Mouse (Mus musculus) myocyte (in vitro differentiated cells): ENCODE data around the gene Tfe3. TPM values are rescaled to one million over a fixed set of nuclear protein-coding genes. Genes with fewer than 3 reads are reported as not detected.

Experiments used
- H3K27me3 ChIP-seq: one replicate; pipeline ENCODE4 v1.6.1; 2011; ENCODE audit not compliant: control insufficient read depth, insufficient read depth, insufficient read length
- H3K36me3 ChIP-seq: one replicate; pipeline ENCODE4 v1.6.1; 2011; ENCODE audit not compliant: control insufficient read depth, insufficient read depth
- H3K4me2 ChIP-seq: one replicate; pipeline ENCODE4 v1.6.1; 2011; ENCODE audit warnings: low read depth, control low read depth
- H3K4me3 ChIP-seq: one replicate; pipeline ENCODE4 v1.5.1; 2011; ENCODE audit warnings: mild to moderate bottlenecking, control low read depth, moderate library complexity
- H3K79me2 ChIP-seq: one replicate; pipeline ENCODE4 v1.6.1; 2011; ENCODE audit not compliant: control insufficient read depth, insufficient read depth
- H3ac ChIP-seq: one replicate; pipeline ENCODE4 v1.6.1; 2011; ENCODE audit not compliant: control insufficient read depth, insufficient read length
- CEBPB ChIP-seq: IDR thresholded peaks from 2 replicates; pipeline ENCODE4 v1.6.1; 2011; ENCODE audit warnings: mild to moderate bottlenecking, moderate library complexity; ENCODE audit not compliant: poor library complexity, insufficient read depth, severe bottlenecking
- E2F4 ChIP-seq: IDR thresholded peaks from one replicate; pipeline ENCODE4 v1.6.1; 2011; ENCODE audit warnings: mild to moderate bottlenecking, control low read depth, moderate library complexity; ENCODE audit not compliant: insufficient read depth
- MAX ChIP-seq: IDR thresholded peaks from one replicate; pipeline ENCODE4 v1.6.1; 2011; ENCODE audit warnings: low read depth, mild to moderate bottlenecking, control low read depth
- MYOD1 ChIP-seq, 3 experiments: IDR thresholded peaks; one replicate each; pipeline ENCODE4 v1.6.1; 2011; ENCODE audit warnings: control low read depth in 2 of 3, low read depth in 2 of 3, mild to moderate bottlenecking in 2 of 3, moderate library complexity in 1 of 3; ENCODE audit not compliant: insufficient read length in 2 of 3, control insufficient read depth in 1 of 3
- MYOG ChIP-seq, 3 experiments: IDR thresholded peaks; one replicate each; pipeline ENCODE4 v1.6.1; 2011; ENCODE audit warnings: control low read depth in 2 of 3, low read depth in 2 of 3, mild to moderate bottlenecking in 2 of 3; ENCODE audit not compliant: insufficient read length in 2 of 3, control insufficient read depth in 1 of 3, insufficient read depth in 1 of 3
- POLR2A ChIP-seq: IDR thresholded peaks from one replicate; pipeline ENCODE4 v1.6.1; 2011; ENCODE audit warnings: low read depth, mild to moderate bottlenecking, control low read depth, moderate library complexity; ENCODE audit not compliant: insufficient read length
- POLR2AphosphoS2 ChIP-seq: IDR thresholded peaks from one replicate; pipeline ENCODE4 v1.6.1; 2011; ENCODE audit warnings: low read depth, control low read depth; ENCODE audit not compliant: insufficient read length
- REST ChIP-seq: IDR thresholded peaks from one replicate; pipeline ENCODE4 v1.6.1; 2011; ENCODE audit warnings: mild to moderate bottlenecking, control low read depth, moderate library complexity; ENCODE audit not compliant: insufficient read depth, insufficient read length
- SRF ChIP-seq: IDR thresholded peaks from one replicate; pipeline ENCODE4 v1.6.1; 2011; ENCODE audit warnings: low read depth; ENCODE audit not compliant: control insufficient read depth, insufficient read length
- TCF12 ChIP-seq: IDR thresholded peaks from one replicate; pipeline ENCODE4 v1.6.1; 2011; ENCODE audit warnings: mild to moderate bottlenecking, control low read depth; ENCODE audit not compliant: poor library complexity, insufficient read depth, severe bottlenecking
- TCF3 ChIP-seq: IDR thresholded peaks from one replicate; pipeline ENCODE4 v1.6.1; 2011; ENCODE audit warnings: low read depth, control low read depth; ENCODE audit not compliant: insufficient read length
- USF1 ChIP-seq: IDR thresholded peaks from one replicate; pipeline ENCODE4 v1.6.1; 2011; ENCODE audit warnings: low read depth, mild to moderate bottlenecking, control low read depth, moderate library complexity
- polyA plus RNA-seq: library from polyadenylated mRNA; unstranded; fragments of >200 nt; fragmentation: generic; extraction: Trizol; gene quantifications from one replicate; pipeline ENCODE4 v1.2.1, GENCODE M21; 2012; ENCODE audit warnings: missing spikeins

The Tfe3 gene
- polyA plus RNA-seq, 1 experiment = 31.9 TPM

GRCm38 (mm10) chrX:7775501-7776205 lies 13.3 kb downstream of the Tfe3 start:
- TF ChIP-seq USF1 = no peak
- no peak for TF ChIP-seq TCF3
- TF ChIP-seq CEBPB = no peak
- no peak for TF ChIP-seq SRF
- no peak for TF ChIP-seq REST
- no peak for TF ChIP-seq TCF12
- no peak for TF ChIP-seq MAX
- TF ChIP-seq MYOG (IDR thresholded peaks at IDR 0.05; ENCODE audit: control insufficient read depth in 1 of 3, insufficient read depth in 1 of 3, insufficient read length in 2 of 3, low read depth in 2 of 3) = no peak
- Histone ChIP-seq H3K4me2 (no peak overlapping the region), H3K36me3 (peaks cover 6% of the 10 kb centered on the region), H3K79me2 (no peaks in the 10 kb centered on the region), H3ac (no peak overlapping the region), H3K4me3 (no peak overlapping the region), H3K27me3 (no peaks in the 10 kb centered on the region)

GRCm38 (mm10) chrX:7776329-7777082 lies 14.1 kb downstream of the Tfe3 start:
- no peak overlapping the region for H3ac ChIP-seq
- H3K4me3 ChIP-seq = no peak overlapping the region
- no peaks in the 10 kb centered on the region for H3K27me3 ChIP-seq
- H3K4me2 ChIP-seq = no peak overlapping the region
- TF ChIP-seq SRF (no peak), POLR2AphosphoS2 (peak; percentile 18)
- no peaks in the 10 kb centered on the region for H3K79me2 ChIP-seq
- H3K36me3 ChIP-seq = peaks cover 6% of the 10 kb centered on the region

GRCm38 (mm10) chrX:7778450-7779244 lies 16.3 kb downstream of the Tfe3 start:
- no peak overlapping the region for H3ac ChIP-seq
- no peak overlapping the region for H3K4me2 ChIP-seq
- H3K27me3 ChIP-seq = no peaks in the 10 kb centered on the region
- H3K4me3 ChIP-seq = no peak overlapping the region
- TF ChIP-seq REST = no peak
- TF ChIP-seq POLR2AphosphoS2 = no peak
- no peak for TF ChIP-seq TCF12
- H3K79me2 ChIP-seq = no peaks in the 10 kb centered on the region
- H3K36me3 ChIP-seq = no peaks in the 10 kb centered on the region

- H3K79me2 ChIP-seq = no peaks in the 10 kb centered on the region
- H3K4me2 ChIP-seq = no peak overlapping the region
- no peaks in the 10 kb centered on the region for H3K36me3 ChIP-seq
- no peak overlapping the region for H3K4me3 ChIP-seq
- no peaks in the 10 kb centered on the region for H3K27me3 ChIP-seq
- no peak for TF ChIP-seq MYOD1 (IDR thresholded peaks at IDR 0.05; ENCODE audit: control insufficient read depth in 1 of 3, insufficient read length in 2 of 3, low read depth in 2 of 3)
- TF ChIP-seq POLR2A = no peak
- no peak overlapping the region for H3ac ChIP-seq
Observed at GRCm38 (mm10) chrX:7779294-7779693, 16.9 kb downstream of the Tfe3 start.

GRCm38 (mm10) chrX:7782603-7783092 lies 20.3 kb downstream of the Tfe3 start:
- no peak overlapping the region for H3ac ChIP-seq
- TF ChIP-seq SRF (no peak), MAX (no peak), USF1 (no peak), TCF3 (no peak), E2F4 (no peak), MYOG (IDR thresholded peaks at IDR 0.05; ENCODE audit: control insufficient read depth in 1 of 3, insufficient read depth in 1 of 3, insufficient read length in 2 of 3, low read depth in 2 of 3) (no peak), POLR2AphosphoS2 (no peak), TCF12 (no peak), REST (no peak), MYOD1 (IDR thresholded peaks at IDR 0.05; ENCODE audit: control insufficient read depth in 1 of 3, insufficient read length in 2 of 3, low read depth in 2 of 3) (no peak), CEBPB (no peak), POLR2A (no peak)

More at GRCm38 (mm10) chrX:7782603-7783092, 20.3 kb downstream of the Tfe3 start:
- no peaks in the 10 kb centered on the region for H3K36me3 ChIP-seq
- H3K27me3 ChIP-seq = no peaks in the 10 kb centered on the region
- H3K4me2 ChIP-seq = no peak overlapping the region
- H3K79me2 ChIP-seq = no peaks in the 10 kb centered on the region
- H3K4me3 ChIP-seq = no peak overlapping the region
